Mouse (Mus musculus) left cerebral cortex, postnatal 4 days (tissue): ENCODE results near the gene Zfand2a. TPM values are rescaled to one million over a fixed set of nuclear protein-coding genes. Genes with fewer than 3 reads are reported as not detected.

Experiments used
- DNase-seq: peaks from one replicate; pipeline ENCODE4 v3.0.0-alpha.2; 2022
- intact Hi-C: fragments of 180-260 bp; cut with DNase I; formaldehyde crosslinking; loops from one replicate; pipeline ENCODE4 v1.15.1; 2025
- total RNA-seq, 2 experiments: library from RNA; stranded (reverse); gene quantifications; 2 replicates each; pipeline ENCODE4 v1.2.3; 2021

Zfand2a gene
- total RNA-seq: 10 to 100 TPM; 58.7 to 60.3 TPM

DNA sequence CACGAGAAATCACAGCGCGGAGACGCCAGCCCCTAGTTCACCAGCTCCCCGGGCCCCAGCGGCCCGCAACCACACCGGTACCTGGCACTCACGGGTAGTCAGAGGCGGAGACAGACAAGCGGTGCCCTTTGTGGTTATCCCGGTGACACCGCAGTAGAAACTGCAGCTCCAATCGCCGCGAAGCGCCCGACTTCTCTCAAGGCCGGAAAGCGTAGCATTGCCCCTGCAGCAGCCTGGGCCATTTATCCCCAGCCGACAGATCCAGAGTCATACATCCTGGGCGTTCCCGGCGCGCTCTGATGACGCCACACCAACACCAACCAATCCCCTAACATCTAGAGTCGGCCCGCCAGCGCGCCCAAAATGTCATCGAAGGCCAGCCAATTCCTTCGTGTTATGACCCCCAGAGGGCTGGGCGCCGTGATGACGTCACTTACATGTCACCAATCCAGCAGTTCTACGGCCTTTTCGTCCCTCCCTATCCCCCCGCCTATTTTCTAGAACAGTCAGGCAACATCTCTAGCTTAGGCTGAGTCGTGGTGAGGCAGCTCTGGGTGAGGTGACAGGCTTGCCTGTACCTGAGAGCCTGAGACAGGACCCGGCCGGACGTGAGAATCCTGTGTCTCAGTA, at the start of gene Zfand2a:
Gene Zfand2a (minus strand): TSS at position 365 of the 630 bp plus-strand sequence.
- intact Hi-C loops: no loop called here
- peak; percentile 100 for DNase-seq

DNA sequence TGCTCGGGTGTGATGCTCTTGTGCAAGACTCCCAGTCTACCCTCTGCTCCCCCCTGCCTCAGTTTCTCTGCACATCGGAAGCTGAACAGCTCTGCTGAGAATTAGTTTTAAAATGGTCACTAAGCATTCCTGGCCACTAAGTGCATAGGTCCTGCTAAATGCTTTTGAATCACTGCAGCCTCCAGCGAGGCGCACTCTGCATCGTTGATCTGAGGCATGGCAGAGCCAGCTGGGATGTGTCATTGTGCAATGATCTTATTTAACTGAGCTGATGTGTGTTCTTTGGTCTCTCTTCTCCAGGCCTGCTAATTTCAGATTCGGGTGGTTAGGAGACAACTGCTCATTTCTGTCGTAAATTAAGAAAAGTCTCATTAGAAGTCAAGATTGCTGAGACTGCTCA, 44.5 kb upstream of the Zfand2a start:
- intact Hi-C loops: no loop called here
- no peak for DNase-seq

DNA sequence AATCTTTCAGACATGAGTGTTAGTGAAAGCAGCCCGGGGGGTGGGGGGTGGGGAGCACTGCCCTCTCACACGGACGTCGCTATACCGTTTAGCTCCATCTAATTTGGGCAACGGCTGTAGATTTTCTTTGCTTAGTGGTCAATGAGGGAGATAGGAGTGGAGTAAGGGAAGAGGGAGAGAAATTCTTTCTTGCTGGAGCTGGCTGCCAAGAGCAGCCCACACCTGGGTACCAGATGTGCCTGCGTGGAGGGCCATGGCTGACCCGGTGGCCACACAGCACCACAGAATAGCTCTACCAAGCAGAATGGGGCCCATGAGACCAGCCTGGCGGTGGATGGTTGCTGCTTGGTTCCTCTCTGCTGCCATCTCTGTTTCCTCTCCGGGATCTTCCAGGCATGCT, 37.6 kb upstream of the Zfand2a start:
- DNase-seq: no peak
- intact Hi-C loops: no loop called here

DNA sequence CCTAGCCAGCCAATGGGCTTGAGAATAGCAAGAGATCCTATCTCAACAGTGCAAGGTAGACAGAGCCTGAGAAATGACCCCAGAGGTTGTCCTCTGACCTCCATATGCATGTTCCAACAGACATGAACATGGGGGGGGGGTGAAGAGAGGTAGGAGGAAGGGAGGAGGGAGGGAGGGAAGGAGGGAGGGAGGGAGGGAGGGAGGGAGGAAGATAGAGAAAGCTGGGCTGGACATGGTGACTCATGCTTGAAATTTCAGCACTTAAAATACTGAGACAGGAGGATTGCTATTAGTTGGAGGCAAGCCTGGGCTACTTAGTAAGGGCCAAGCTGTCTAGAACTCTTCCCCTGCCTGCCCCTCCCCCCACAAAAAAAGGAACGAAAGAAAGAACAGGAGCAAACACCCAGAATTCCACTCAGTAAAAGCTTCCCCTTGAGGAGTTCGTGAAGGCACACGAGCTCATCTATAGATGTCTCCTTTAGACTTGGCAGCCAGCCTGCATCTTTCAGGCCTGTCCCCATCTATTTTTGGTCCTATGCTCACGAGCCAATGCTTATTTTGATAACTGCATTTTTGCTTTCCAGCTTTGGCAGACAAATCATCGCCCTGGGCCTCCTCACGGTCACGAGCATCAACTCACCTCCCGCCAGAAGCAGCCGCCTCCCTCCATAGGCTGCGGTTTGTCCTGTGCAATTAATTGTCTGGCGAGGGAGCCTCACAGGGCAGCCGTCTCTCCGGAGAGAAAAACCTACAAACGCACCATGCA, 35.9 kb upstream of the Zfand2a start:
- DNase-seq: no peak

DNA sequence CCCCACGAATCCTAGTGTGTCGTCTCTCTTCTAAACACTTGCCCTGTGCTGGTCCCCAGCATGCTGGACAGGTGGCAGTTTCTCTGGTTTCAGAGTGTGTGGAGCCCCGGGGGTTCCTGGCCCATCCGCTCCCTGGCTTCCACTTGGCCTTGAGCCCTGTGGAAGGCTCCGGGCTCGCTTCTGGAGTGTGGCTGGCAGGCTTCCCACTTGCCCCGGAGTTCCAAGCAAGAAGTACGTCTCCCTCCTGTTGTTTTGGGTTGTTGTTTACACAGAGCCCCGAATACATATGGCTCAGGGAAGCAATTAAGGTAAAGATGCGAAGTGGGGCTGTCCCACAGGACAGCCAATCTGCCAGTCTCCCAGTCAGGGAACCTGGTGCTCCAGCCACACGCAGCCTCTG, 31.9 kb upstream of the Zfand2a start:
- intact Hi-C loops: no loop called here

More for the DNA sequence above, 35.9 kb upstream of the Zfand2a start:
- intact Hi-C loops: no loop called here

DNA sequence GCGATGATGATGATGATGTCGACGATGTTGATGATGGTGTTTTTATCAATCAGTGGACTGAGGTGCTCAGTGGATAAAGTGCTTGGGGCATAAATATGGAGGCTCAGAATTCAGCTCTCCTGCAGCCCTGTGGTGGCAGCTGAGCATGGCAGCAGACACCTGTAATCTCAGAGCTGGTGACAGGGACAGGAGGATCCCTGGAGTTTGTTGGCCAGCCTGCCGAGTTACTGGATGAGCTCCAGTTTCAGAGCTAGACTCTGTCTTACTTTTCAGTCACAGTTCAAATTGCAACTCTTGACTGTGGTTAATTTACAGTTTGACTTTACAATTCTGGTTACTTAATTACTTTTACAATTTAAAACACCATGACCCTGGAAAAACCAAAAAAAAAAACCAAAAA, 27.9 kb upstream of the Zfand2a start:
- intact Hi-C loops: no loop called here
- peak; percentile 29 for DNase-seq

More for the DNA sequence above, 31.9 kb upstream of the Zfand2a start:
- peak; percentile 77 for DNase-seq

DNA sequence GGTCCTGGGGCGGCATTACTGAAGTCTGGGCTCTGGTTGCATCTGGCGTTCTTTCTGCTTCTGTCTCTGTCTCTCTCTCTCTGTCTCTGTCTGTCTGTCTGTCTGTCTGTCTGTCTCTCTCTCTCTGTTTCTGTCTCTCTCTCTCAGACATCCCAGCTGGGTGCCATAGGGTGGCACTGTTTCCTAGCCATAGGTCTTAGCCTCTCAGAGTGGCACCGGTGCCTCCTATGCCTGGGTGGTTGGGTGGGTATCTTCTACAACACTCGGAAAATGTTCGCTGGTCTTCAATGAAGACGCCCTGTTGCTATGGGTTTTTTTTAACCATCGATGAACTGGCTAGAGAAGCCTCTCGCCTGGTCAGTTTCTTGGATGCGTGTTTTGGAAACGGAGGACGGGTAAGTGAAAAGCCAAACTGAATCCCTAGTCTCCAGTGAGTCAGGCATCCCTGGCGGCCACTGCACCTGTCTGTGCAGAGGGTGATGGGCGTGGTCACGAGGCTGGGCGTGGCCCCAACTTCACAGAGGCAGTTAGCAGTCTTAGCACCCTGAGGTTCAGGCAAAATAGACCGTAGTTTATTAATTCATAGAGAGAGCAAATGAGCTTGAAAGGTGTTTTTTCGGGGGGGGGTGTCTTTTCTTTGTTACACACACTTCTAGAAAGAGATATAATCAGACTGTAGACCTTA, 26.5 kb upstream of the Zfand2a start:
- no peak for DNase-seq
- intact Hi-C loops: no loop called here

DNA sequence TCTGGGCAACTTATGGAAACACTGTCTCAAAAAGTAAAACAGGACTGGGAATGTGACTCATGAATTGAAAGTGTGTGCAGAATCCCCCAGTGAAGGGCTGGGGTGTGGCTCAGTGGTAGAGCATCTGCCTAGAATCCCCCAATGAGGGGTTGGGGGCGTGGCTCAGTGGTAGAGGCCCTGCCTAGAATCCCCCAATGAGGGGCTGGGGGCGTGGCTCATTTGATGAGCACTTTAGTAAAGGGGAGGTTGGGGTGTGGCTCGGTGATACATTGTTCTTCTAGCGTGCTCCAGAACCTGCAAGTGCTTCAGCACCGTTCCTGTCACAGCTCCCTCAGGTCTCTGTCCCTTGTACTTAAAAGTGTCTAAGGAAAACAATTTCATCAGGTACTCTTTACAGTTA, 21.9 kb upstream of the Zfand2a start:
- DNase-seq: no peak
- intact Hi-C loops: no loop called here

DNA sequence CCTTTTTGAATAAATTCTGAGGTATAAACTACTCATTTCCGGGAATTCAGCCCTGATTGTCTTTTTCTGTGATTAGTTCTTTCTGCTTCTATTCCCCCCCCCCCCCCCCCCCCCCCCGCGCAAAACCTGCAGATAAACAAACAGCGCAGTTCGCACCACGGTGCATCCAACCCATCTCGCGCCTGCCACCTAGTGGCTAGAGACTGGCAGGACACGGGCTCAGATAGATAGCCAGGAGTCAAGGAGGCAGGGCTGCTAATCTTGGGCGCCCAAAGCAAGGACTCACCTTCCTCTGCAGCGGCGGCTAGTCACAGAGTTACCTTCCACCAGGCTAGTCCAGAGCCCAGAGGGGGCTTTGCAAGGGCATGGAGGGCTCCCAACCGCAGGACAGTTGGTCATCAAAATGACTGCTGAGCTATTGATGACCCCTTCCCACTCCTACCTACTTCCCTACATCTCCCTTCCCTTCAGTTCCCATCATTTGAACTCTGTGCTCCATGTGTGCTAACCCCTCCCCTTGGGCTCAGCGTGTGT, 20.8 kb upstream of the Zfand2a start:
- intact Hi-C loops: no loop called here
- peak; percentile 87 for DNase-seq

DNA sequence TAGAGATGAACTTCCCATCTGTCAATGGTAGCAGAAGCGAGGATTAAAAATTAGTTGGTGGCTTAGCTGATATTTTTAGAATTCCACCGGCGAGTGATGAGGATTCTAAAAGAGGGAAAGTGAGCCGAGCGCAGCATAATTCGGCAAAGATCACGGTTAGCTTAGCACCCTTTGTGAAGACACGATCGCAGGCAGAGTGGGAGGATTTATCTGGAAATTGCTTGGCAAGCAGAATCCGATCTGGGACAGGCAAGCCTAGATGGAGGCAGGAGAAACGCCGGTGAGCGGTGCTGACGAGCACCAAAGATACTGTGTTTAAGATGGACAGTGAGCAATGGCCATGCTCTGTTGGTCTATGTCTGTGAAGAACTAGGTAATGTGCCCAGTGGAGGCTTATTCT, 17.9 kb upstream of the Zfand2a start:
- no peak for DNase-seq
- intact Hi-C loops: no loop called here

DNA sequence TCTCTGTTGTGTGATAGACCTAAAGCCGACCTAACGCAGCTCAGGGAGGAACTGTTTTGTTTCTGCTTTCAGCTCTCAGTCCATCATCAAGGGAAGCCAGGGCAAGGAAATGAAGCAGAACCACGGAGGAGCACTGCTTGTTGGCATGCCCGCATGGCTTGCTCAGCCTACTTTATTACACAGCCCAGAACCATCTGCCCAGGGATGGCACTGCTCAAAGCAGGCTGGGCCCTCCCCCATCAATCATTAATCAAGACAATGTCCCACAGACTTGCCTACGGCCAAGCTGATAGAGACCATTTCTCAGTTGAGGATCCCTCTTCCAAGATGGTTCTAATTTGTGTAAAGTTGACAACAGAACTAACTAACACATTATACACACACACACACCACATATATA, 14.4 kb upstream of the Zfand2a start:
- DNase-seq: peak; percentile 50
- intact Hi-C loops: no loop called here

DNA sequence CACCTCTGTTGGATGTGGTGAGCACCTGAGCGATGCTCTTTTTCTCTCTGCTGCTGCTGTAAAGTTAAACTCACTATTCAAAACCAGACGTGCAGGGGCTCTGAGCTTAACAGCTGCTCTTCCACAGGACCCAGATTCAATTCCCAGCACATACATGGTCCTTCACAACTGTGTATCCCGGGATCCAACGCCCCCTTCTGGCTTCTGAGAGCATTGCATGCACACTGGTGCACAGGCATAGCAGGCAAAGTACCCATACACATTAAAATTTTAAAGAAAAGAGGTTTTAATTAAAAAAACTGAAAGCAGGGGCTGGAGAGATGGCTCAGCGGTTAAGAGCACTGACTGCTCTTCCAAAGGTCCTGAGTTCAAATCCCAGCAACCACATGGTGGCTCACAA, 12.6 kb upstream of the Zfand2a start:
- intact Hi-C loops: no loop called here
- DNase-seq: no peak

DNA sequence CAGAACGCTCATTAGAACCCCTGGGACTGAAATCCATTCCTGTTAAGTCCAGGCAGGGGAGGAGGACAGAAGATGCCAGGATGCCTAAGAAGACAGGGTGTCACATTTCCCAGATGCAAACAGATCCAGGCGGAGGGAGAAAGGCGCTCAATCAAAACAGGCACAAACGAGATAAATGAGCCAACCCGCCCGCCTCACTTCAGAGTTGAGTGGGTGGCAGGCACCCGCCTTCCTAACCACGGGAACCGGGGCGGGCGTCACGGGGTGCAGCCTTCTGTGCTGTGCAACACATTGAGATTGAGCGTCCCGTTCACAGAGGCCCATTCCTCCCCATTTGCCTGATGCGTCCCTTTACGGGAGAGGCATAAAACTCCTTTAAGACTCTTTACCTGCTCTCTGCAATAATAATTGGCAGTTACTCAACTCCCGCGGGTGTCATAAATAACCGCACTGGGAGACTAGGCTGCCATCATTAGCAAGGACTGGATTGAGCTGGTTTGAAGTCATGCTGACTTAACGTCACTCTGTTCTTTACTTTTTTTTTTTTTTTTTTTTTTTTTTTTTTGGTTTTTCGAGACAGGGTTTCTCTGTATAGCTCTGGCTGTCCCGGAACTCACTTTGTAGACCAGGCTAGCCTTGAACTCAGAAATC, 10.8 kb upstream of the Zfand2a start:
- intact Hi-C loops: no loop called here
- DNase-seq: no peak

DNA sequence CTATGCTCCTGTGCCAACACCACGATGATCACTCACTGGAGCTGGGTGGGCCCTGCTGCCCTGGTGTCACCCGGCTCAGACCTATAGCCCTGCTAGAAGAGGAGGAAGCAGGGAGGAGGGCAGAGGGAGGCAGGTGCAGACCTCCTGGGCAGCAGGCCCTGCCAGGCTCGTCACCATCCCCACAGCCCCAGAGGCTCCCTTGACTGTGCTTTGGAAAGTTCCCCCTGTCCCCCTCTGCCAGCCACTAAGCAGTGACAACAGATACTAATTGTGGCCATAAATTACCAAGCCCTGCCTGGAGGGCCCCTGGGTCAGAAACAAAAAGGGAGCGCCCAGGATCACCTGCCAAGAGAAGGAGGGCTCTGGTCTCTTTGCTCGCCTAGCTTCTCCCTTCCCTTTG, 9.3 kb upstream of the Zfand2a start:
- intact Hi-C loops: no loop called here
- no peak for DNase-seq

DNA sequence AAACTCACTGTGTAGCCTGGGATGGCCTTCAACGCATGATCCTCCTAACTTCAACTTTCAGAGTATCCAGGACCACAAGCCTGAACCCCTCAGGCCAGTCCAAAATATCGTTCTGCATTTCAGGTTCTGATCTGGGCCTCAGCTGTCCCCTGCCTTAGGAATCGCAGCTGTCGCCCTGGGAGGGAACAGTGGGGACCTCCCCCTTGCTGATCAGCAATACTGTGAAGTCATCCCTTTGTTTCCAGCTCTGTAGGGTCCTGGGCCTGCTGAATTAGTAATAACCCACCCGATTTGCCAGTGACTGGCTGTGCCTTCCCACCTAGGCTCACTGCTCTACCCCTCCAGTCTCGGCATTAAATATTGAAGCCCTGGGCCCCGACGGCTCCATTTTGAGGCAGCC, 7.0 kb upstream of the Zfand2a start:
- intact Hi-C loops: no loop called here

DNA sequence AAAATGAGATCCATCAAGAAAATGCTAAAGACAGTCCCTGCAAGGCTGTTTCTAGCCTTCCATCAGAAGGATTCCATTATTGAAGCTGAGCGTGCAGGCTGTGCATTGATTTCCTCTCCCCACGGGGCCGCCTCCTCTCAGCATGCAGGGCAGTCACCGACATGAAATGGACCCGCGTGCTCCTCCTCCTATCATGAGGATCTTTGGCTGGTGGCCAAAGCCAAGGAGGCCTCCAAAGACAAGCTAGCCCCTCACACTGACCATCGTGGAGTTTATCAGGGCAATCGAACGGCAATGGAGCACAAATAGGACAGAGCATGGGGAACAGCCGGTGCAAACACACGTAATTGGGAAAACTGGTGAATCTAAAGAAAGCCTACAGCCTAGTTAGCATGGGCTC, 5.8 kb upstream of the Zfand2a start:
- DNase-seq: peak; percentile 48
- intact Hi-C loops: no loop called here

More for the DNA sequence above, 7.0 kb upstream of the Zfand2a start:
- no peak for DNase-seq

DNA sequence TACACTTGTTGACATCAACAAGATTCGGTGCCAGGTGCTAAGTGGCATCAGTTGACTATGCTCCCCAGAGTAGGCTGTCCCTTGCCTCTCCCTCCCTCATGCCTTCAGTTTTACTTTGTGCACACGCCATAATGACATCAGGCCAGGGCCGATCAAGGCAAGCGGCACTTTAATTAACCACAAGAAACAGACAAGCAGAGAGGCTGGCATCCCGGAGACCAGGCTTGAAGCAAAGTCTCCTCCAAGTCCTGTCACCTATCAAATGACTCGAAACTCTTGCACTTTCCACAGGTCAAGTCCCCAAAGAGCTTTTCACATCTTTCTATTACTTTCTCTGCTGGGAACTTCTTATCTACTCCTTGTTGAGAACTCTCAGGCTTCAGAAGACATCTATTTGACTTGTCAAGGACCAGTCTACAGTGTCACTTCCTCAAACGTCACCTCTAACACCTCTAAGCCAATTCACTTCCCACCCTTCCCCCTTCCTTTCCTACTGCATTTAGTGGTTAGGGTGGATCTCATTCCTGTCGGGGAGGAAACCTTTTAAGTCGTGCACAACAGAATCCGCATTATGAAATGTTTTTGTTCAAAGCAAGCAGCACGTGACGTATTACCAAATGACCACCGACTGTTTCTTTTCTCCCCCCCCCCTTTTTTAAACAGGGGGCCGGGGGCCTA, 1.0 kb downstream of the Zfand2a start:
- intact Hi-C loops: no loop called here
- DNase-seq: no peak

DNA sequence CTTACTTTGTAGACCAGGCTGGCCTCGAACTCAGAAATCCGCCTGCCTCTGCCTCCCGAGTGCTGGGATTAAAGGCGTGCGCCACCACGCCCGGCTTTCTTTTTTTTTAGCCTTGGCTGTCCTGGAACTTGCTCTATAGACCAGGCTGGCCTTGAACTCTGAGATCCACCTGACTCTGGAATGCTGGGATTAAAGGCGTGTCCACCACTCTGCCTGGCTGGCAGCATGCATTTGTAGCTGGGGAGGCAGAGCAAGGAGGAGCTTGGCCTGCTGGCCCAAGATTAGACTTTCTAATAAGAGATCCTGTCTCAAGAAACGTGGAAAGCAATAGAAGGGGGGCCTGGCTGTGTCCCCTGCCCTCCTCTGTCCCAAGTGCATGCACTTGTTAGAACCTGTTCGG, 3.9 kb downstream of the Zfand2a start:
- no peak for DNase-seq
- intact Hi-C loops: no loop called here

DNA sequence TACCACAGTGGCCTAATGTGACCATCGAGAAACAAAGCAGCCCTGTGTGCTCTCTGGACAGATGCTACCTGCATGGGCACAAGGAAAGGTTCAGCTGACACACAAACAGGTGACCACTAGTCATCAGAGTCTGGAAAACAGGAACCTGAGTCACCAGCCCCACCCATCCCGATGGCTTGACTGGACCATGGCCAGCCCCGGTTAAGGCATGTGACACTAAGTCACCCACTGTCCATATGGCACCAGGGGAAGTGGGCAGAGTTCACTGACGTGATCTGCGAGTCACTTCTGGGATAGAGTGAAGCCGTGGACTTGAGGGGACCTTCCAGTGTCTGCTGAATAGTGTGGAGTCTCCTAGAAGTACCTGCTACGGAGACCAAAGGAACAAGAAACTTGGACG, 5.3 kb downstream of the Zfand2a start:
- no peak for DNase-seq
- intact Hi-C loops: no loop called here

DNA sequence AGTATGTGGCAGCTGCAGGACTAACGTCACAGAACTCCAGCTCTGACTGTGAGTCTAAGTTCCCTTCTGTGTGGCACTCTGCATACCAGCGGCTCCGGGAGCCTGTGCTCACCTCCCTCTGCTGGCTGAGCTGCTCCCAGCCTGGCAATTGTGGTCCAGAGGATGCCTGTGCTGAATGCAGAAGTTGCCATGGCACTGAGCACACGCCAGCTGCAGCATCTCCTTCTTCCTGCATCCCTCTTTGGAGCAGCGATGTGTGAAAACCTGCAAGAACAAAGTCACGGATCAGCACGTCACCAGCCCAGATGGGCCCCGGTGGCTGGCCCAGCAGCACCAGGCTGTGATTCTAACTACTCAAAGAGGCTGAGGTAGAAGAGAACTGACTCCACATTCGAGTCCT, 9.6 kb downstream of the Zfand2a start:
- intact Hi-C loops: no loop called here
- DNase-seq: no peak

DNA sequence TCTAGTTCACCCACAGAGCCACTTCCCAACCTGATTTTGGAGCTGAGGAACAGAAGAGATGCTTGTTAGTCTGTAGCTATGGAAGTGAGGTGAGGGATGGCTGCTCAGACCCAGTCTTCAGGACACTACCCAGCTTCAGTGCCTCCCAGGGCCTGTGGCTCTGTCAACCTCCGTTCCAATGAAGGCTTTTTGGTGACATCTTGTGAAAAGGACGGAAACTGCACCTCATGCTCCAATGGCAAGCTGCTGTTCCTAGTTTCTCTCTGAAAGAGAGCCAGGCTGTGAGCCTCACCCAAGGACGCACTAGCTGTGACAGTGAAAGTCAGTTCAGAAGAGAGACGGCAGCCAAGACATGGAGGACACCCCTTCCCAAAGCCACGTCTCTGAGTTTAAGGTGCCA, 16.4 kb downstream of the Zfand2a start:
- peak; percentile 48 for DNase-seq
- intact Hi-C loops: loop anchor here (5.0 kb wide), 1 partner anchor 106 kb away; no protein-coding TSS in a partner anchor
